23 mouse cellular contexts compared by ENCODE assay signal in the genomic region with DNA sequence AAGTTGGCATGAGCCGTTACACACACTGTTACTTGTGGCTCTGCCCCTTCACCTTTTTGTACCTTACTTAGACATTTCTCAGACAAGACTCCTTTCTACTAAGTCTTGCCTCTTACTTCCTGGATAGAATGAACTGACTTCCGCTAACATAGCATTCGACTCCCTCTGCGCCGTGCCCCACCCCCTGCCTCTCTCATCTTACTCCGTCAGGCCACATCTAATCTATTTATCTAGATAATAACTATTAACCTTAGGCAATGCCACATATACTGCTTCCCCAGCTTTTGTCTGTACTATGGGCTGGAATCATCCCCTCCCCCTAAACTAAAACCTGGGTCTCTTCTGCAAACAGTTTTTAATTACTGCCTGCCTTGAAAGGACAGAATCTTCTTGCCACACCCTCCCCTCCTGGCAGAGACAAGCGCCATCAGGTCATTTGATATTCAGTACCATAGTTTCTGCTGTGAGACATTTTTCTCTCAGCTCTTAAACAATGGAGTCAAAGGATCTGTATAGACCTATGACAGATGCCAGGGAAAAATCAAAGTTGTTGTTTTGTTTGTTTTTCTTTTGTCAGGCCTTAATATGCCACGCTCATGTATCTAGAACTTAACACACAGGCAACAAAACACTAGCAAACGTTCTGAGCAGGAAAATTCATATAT.
DNase-seq lines count a peak whose midpoint lies in the region; ATAC-seq and TF ChIP-seq lines count a peak whose summit lies in the region.
"Had no signal": no experiment of that assay in that cellular context is flagged by ENCODE, and none has a peak within 500 bp of the region (broad histone marks: within the 10 kb centered on the region; RNA-seq: fewer than 3 reads in every experiment).

No protein-coding gene starts in this region.

- no peaks in the 10 kb centered on the region for H3K27me3 ChIP-seq in hindbrain, embryonic 10.5 days (ENCODE audit: insufficient read depth, poor library complexity, severe bottlenecking)
- H3K27me3 ChIP-seq in hindbrain, postnatal 0 days (ENCODE audit: insufficient read depth, low read length): no peaks in the 10 kb centered on the region
- no peaks in the 10 kb centered on the region for H3K27me3 ChIP-seq in forebrain, embryonic 15.5 days
- no peaks in the 10 kb centered on the region for H3K27me3 ChIP-seq in hindbrain, embryonic 14.5 days (ENCODE audit: control insufficient read depth, insufficient read depth, low read length)
- H3K27me3 ChIP-seq in neural tube, embryonic 13.5 days: no peaks in the 10 kb centered on the region
- H3K27me3 ChIP-seq: CH12.LX; heart, embryonic 13.5 days; kidney, embryonic 15.5 days; limb, embryonic 13.5 days; lung, embryonic 15.5 days had no signal

- WGBS in hindbrain, embryonic 10.5 days: 68% methylated on average over 9 of the region's 9 CpGs
- 45% methylated on average over 9 of the region's 9 CpGs for WGBS in hindbrain, postnatal 0 days
- 54% methylated on average over 9 of the region's 9 CpGs for WGBS in forebrain, embryonic 15.5 days
- 46% methylated on average over 9 of the region's 9 CpGs for WGBS in hindbrain, embryonic 14.5 days
- WGBS in neural tube, embryonic 13.5 days: 55% methylated on average over 9 of the region's 9 CpGs

- DNase-seq in hindbrain, embryonic 10.5 days (ENCODE audit: low spot score): no peak
- DNase-seq in hindbrain, postnatal 0 days (ENCODE audit: low spot score): no peak
- DNase-seq in hindbrain, embryonic 14.5 days (ENCODE audit: low spot score): no peak
- no peak for DNase-seq in cerebellum, adult 11-12 months
- DNase-seq in left cerebral cortex, postnatal 10 days (ENCODE audit: extremely low spot score in 1 of 2, low spot score in 2 of 2): no peak
- DNase-seq: adrenal gland, postnatal 25 days; cerebellum, adult 2 months; cerebellum, postnatal 36 days; heart, postnatal 36 days; kidney, postnatal 4 days; right cerebral cortex, postnatal 14 days; spleen, adult 18-20 months had no signal

- no peaks in the 10 kb centered on the region for H3K36me3 ChIP-seq in hindbrain, embryonic 10.5 days
- no peaks in the 10 kb centered on the region for H3K36me3 ChIP-seq in hindbrain, postnatal 0 days (ENCODE audit: insufficient read depth, low read length)
- no peaks in the 10 kb centered on the region for H3K36me3 ChIP-seq in forebrain, embryonic 15.5 days
- H3K36me3 ChIP-seq in hindbrain, embryonic 14.5 days (replicated peaks; ENCODE audit: control insufficient read depth, insufficient read depth): no peaks in the 10 kb centered on the region
- H3K36me3 ChIP-seq in neural tube, embryonic 13.5 days: no peaks in the 10 kb centered on the region
- H3K36me3 ChIP-seq: embryonic facial prominence, embryonic 10.5 days; heart, embryonic 13.5 days; kidney, embryonic 15.5 days; limb, embryonic 13.5 days; lung, embryonic 15.5 days had no signal

- peak overlapping the region; percentile 45; the same call in 1 of the 2 replicates for H3K27ac ChIP-seq in hindbrain, embryonic 10.5 days
- no peak overlapping the region for H3K27ac ChIP-seq in hindbrain, postnatal 0 days
- peak overlapping the region; percentile 66 for H3K27ac ChIP-seq in forebrain, embryonic 15.5 days (replicated peaks)
- peak overlapping the region; percentile 67 for H3K27ac ChIP-seq in hindbrain, embryonic 14.5 days
- H3K27ac ChIP-seq in neural tube, embryonic 13.5 days (replicated peaks): peak overlapping the region; percentile 57
- H3K27ac ChIP-seq: embryonic facial prominence, embryonic 10.5 days; heart, embryonic 13.5 days; kidney, embryonic 15.5 days; limb, embryonic 13.5 days; liver, embryonic 14.5 days; lung, embryonic 15.5 days; macrophage had no signal

- intact Hi-C loops in left cerebral cortex, postnatal 10 days (cut with DNase I): no loop called here

- no peak overlapping the region for H3K4me3 ChIP-seq in hindbrain, embryonic 10.5 days
- no peak overlapping the region for H3K4me3 ChIP-seq in hindbrain, postnatal 0 days (ENCODE audit: low read length)
- H3K4me3 ChIP-seq in forebrain, embryonic 15.5 days: no peak overlapping the region
- no peak overlapping the region for H3K4me3 ChIP-seq in hindbrain, embryonic 14.5 days (replicated peaks; ENCODE audit: low read length)
- H3K4me3 ChIP-seq in neural tube, embryonic 13.5 days: no peak overlapping the region
- H3K4me3 ChIP-seq: embryonic facial prominence, embryonic 10.5 days; heart, embryonic 13.5 days; kidney, embryonic 15.5 days; limb, embryonic 13.5 days; lung, embryonic 15.5 days had no signal

- no peak overlapping the region for H3K4me2 ChIP-seq in hindbrain, postnatal 0 days (ENCODE audit: low read depth, low read length)
- H3K4me2 ChIP-seq in forebrain, embryonic 15.5 days (replicated peaks): no peak overlapping the region
- no peak overlapping the region for H3K4me2 ChIP-seq in hindbrain, embryonic 14.5 days (replicated peaks)
- H3K4me2 ChIP-seq in neural tube, embryonic 13.5 days: no peak overlapping the region
- H3K4me2 ChIP-seq: heart, embryonic 13.5 days; kidney, embryonic 15.5 days; limb, embryonic 13.5 days; lung, embryonic 15.5 days had no signal

- no peak for TF ChIP-seq CTCF in hindbrain, postnatal 0 days (IDR thresholded peaks at IDR 0.05; ENCODE audit: low read depth)

- no peaks in the 10 kb centered on the region for H3K9me3 ChIP-seq in hindbrain, embryonic 10.5 days
- no peaks in the 10 kb centered on the region for H3K9me3 ChIP-seq in hindbrain, postnatal 0 days (ENCODE audit: low read length)
- no peaks in the 10 kb centered on the region for H3K9me3 ChIP-seq in forebrain, embryonic 15.5 days
- no peaks in the 10 kb centered on the region for H3K9me3 ChIP-seq in hindbrain, embryonic 14.5 days (ENCODE audit: control insufficient read depth, low read length)
- no peaks in the 10 kb centered on the region for H3K9me3 ChIP-seq in neural tube, embryonic 13.5 days
- H3K9me3 ChIP-seq: embryonic facial prominence, embryonic 10.5 days; heart, embryonic 13.5 days; kidney, embryonic 15.5 days; limb, embryonic 13.5 days; lung, embryonic 15.5 days had no signal

- no peak overlapping the region for H3K9ac ChIP-seq in hindbrain, postnatal 0 days (replicated peaks; ENCODE audit: low read length)
- H3K9ac ChIP-seq in forebrain, embryonic 15.5 days (replicated peaks): no peak overlapping the region
- 0 out of 2 replicates have a peak overlapping the region, but pooled peaks have one; percentile 16 for H3K9ac ChIP-seq in hindbrain, embryonic 14.5 days
- no peak overlapping the region for H3K9ac ChIP-seq in neural tube, embryonic 13.5 days
- H3K9ac ChIP-seq: heart, embryonic 13.5 days; kidney, embryonic 15.5 days; limb, embryonic 13.5 days; liver, embryonic 14.5 days; lung, embryonic 15.5 days had no signal

- ATAC-seq in hindbrain, postnatal 0 days: no peak
- peak; percentile 46 for ATAC-seq in forebrain, embryonic 15.5 days (replicated peaks)
- ATAC-seq in hindbrain, embryonic 14.5 days (ENCODE audit: low FRiP score): peak; percentile 38; the same call in 1 of the 2 replicates
- 0 out of 2 replicates have a peak, but pooled peaks have one; percentile 10 for ATAC-seq in neural tube, embryonic 13.5 days (ENCODE audit: low read depth)
- ATAC-seq: intestine, postnatal 0 days had no signal

- H3K4me1 ChIP-seq in hindbrain, embryonic 10.5 days (replicated peaks): peaks cover 37% of the 10 kb centered on the region
- 0 out of 2 replicates have a peak, but pooled peaks cover 8% of the 10 kb centered on the region for H3K4me1 ChIP-seq in hindbrain, postnatal 0 days (ENCODE audit: insufficient read depth, low read length)
- H3K4me1 ChIP-seq in forebrain, embryonic 15.5 days: peaks cover 18% of the 10 kb centered on the region
- peaks cover 37% of the 10 kb centered on the region for H3K4me1 ChIP-seq in hindbrain, embryonic 14.5 days (replicated peaks; ENCODE audit: control insufficient read depth, insufficient read depth, low read length)
- peaks cover 48% of the 10 kb centered on the region for H3K4me1 ChIP-seq in neural tube, embryonic 13.5 days (replicated peaks)
- H3K4me1 ChIP-seq: kidney, embryonic 15.5 days had no signal
